Mouse (Mus musculus) fibroblast of lung, adult 2 months (primary cell): ENCODE data around the gene Zfp36l1.

ENCODE experiments used
- DNase-seq: peaks from one replicate; pipeline ENCODE4 v3.0.0-alpha.2; 2011; ENCODE audit warnings: low read depth

The Zfp36l1 gene

GRCm38 (mm10) chr12:80068016-80068415, 44.8 kb downstream of the Zfp36l1 start:
- no peak for DNase-seq

DNA sequence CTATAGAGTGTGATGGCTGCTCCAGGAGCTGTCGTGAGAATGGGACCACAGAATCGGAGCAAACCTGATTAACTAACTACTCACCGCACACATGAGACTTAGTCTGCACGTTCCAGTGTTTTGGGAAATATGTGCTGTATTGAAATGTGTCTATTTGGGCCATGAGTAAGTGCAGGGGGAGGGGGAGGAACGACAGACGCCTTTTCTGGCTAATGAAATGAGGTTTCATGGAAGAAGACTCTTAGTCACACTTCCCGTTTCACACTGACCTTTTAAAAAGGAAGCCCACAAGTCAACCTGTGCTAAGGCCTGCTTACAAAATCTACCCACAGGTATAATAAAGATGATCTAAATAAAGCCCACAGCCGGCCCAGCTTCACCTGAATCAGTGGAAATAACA, 47.8 kb downstream of the Zfp36l1 start:
- DNase-seq, result peak; percentile 35

DNA sequence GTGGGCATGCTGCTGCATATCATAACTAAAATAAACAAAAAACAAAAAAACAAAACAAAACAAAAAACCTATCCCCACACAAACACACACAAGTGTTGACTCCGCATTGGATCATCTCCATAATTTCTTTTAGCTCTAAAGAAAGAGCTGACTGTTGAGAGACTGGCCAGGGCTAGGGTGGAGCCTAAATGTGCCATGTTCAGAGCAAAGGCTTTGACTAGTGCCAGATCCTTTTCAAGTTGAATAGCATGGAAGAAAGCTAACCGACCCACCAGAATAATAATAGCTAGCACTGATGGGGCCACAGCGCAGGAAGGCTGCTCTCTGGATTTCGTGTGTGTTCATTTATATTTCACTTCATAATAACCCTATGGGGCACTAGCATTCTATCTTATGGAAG, 48.5 kb downstream of the Zfp36l1 start:
- no peak for DNase-seq

- DNase-seq, result no peak
These were observed 49.2 kb downstream of the Zfp36l1 start for GRCm38 (mm10) chr12:80063402-80064150.

- DNase-seq, result peak; percentile 28
These were observed 50.1 kb downstream of the Zfp36l1 start for GRCm38 (mm10) chr12:80062410-80063401.

GRCm38 (mm10) chr12:80061810-80062209, 51.0 kb downstream of the Zfp36l1 start:
- DNase-seq, result no peak

- no peak for DNase-seq
These were observed 52.0 kb downstream of the Zfp36l1 start for GRCm38 (mm10) chr12:80060809-80061208.

DNA sequence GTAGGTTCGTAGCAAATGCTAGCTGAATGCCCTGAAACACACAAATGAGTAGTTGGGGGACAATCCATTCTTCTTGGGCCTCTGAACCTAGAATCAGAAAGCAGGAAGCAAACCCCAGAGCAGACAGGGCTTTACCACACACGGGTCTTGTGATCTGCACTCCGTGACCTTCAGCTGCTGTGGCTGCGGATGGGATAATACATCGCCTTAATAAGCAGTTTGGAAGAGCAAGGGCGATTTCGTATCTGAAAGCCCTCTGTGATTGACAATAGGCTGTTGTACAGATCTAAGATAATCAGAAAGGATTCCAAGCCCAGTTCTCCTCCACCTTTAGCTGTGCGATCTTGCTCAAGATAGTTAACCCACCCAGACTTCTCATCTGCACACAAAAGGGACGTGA, 52.5 kb downstream of the Zfp36l1 start:
- DNase-seq, result no peak

DNA sequence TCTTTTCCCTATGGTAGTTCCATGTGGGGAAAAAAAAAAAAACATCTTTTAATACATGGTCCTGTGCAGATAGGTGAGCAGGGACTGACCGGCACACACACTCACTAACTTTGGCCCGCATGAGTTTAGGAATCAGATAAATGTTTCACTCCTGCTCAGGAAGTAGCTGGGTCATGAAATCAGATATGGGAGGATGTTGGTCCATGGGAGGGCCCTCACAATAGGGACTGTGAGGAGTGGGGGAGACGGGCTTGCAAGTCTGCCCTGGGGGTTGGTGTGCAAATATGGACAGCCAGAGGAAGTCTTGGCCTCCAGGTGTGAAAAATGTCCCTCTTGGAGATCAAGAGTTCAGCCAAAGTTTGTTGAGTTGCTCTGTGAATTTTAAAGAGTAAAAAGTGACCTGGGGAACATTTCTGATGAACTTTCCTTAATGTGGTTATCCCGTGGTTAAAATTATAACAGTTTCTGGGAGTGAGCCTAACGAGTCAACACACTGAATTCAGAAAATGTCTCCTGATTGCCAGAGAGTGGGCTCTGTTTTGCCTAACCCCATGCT, 53.0 kb downstream of the Zfp36l1 start:
- DNase-seq, result no peak
